Mouse (Mus musculus): ENCODE results near the gene Mrpl53.

The Mrpl53 gene

GRCm38 (mm10) chr6:83108762-83109668, at the start of gene Mrpl53:
Mrpl53 (plus strand) TSS chr6:83109040.
- peak; percentile 90 for DNase-seq (ENCODE audit: low spot score)

- no peak for DNase-seq (ENCODE audit: low spot score)
These were observed 42.8 kb upstream of the Mrpl53 start for GRCm38 (mm10) chr6:83065995-83066394.

GRCm38 (mm10) chr6:83066441-83066840, 42.4 kb upstream of the Mrpl53 start:
- no peak for DNase-seq (ENCODE audit: low spot score)

- no peak for DNase-seq (ENCODE audit: low spot score)
These were observed 40.6 kb upstream of the Mrpl53 start for GRCm38 (mm10) chr6:83068221-83068620.

GRCm38 (mm10) chr6:83068706-83069487, 39.9 kb upstream of the Mrpl53 start:
- DNase-seq (ENCODE audit: low spot score): no peak

GRCm38 (mm10) chr6:83069488-83070246, 39.2 kb upstream of the Mrpl53 start:
- no peak for DNase-seq (ENCODE audit: low spot score)

- no peak for DNase-seq (ENCODE audit: low spot score)
These were observed 38.8 kb upstream of the Mrpl53 start, which contains the start of gene Tlx2 for GRCm38 (mm10) chr6:83070247-83070310. Tlx2 (minus strand) TSS chr6:83070293.

GRCm38 (mm10) chr6:83070311-83071219, 38.3 kb upstream of the Mrpl53 start:
- DNase-seq (ENCODE audit: low spot score): peak; percentile 60

GRCm38 (mm10) chr6:83071220-83071619, 37.6 kb upstream of the Mrpl53 start:
- DNase-seq (ENCODE audit: low spot score): no peak

- no peak for DNase-seq (ENCODE audit: low spot score)
These were observed 33.9 kb upstream of the Mrpl53 start for GRCm38 (mm10) chr6:83074979-83075378.

GRCm38 (mm10) chr6:83077630-83078323, 31.1 kb upstream of the Mrpl53 start, which contains the start of gene Pcgf1:
Pcgf1 (plus strand) TSS chr6:83077869.
- DNase-seq (ENCODE audit: low spot score): no peak

- peak; percentile 100 for DNase-seq (ENCODE audit: low spot score)
These were observed 30.4 kb upstream of the Mrpl53 start for GRCm38 (mm10) chr6:83078324-83078858.

GRCm38 (mm10) chr6:83080210-83080609, 28.6 kb upstream of the Mrpl53 start:
- no peak for DNase-seq (ENCODE audit: low spot score)

- no peak for DNase-seq (ENCODE audit: low spot score)
These were observed 25.3 kb upstream of the Mrpl53 start for GRCm38 (mm10) chr6:83083497-83083896.

- DNase-seq (ENCODE audit: low spot score): no peak
These were observed 24.4 kb upstream of the Mrpl53 start for GRCm38 (mm10) chr6:83084477-83084876.

GRCm38 (mm10) chr6:83086121-83087035, 22.5 kb upstream of the Mrpl53 start, which contains the start of gene Lbx2:
Lbx2 (plus strand) TSS chr6:83086367.
- no peak for DNase-seq (ENCODE audit: low spot score)

GRCm38 (mm10) chr6:83087205-83087925, 21.5 kb upstream of the Mrpl53 start:
- no peak for DNase-seq (ENCODE audit: low spot score)

GRCm38 (mm10) chr6:83087926-83088260, 20.9 kb upstream of the Mrpl53 start:
- no peak for DNase-seq (ENCODE audit: low spot score)
